Mouse (Mus musculus): Measurements from ENCODE around the gene Gpr152. TPM values are rescaled to one million over a fixed set of nuclear protein-coding genes. Genes with fewer than 3 reads are reported as not detected.
"Not testable (repeated sequence)": the region's sequence is repeated elsewhere in the genome, so short reads cannot be mapped to it uniquely, and the experiment has no call there.

Gene Gpr152
- total RNA-seq, 2 experiments from 2014 or later: not detected

- no peak for DNase-seq
- intact Hi-C loops (cut with DNase I): no loop called here
These were observed 32.9 kb upstream of the Gpr152 start for GRCm38 (mm10) chr19:4106654-4107053.

GRCm38 (mm10) chr19:4108535-4108934, 31.1 kb upstream of the Gpr152 start:
- intact Hi-C loops (cut with DNase I): no loop called here
- DNase-seq: no peak

- DNase-seq: no peak
- intact Hi-C loops (cut with DNase I): no loop called here
These were observed 27.3 kb upstream of the Gpr152 start for GRCm38 (mm10) chr19:4112063-4112960.

- intact Hi-C loops (cut with DNase I): no loop called here
These were observed 26.3 kb upstream of the Gpr152 start for GRCm38 (mm10) chr19:4113186-4113805.

GRCm38 (mm10) chr19:4113806-4114230, 25.8 kb upstream of the Gpr152 start:
- intact Hi-C loops (cut with DNase I): no loop called here
- DNase-seq: no peak

More at GRCm38 (mm10) chr19:4113186-4113805, 26.3 kb upstream of the Gpr152 start:
- DNase-seq: peak; percentile 79 to 80

GRCm38 (mm10) chr19:4114551-4114950, 25.0 kb upstream of the Gpr152 start:
- no peak for DNase-seq
- intact Hi-C loops (cut with DNase I): no loop called here

- intact Hi-C loops (cut with DNase I): no loop called here
- no peak for DNase-seq
These were observed 24.4 kb upstream of the Gpr152 start for GRCm38 (mm10) chr19:4115144-4115543.

- DNase-seq: no peak
- intact Hi-C loops (cut with DNase I): no loop called here
These were observed 23.8 kb upstream of the Gpr152 start for GRCm38 (mm10) chr19:4115816-4116215.

- no peak for DNase-seq
- intact Hi-C loops (cut with DNase I): no loop called here
These were observed 22.6 kb upstream of the Gpr152 start for GRCm38 (mm10) chr19:4117006-4117405.

GRCm38 (mm10) chr19:4118350-4118749, 21.2 kb upstream of the Gpr152 start:
- intact Hi-C loops (cut with DNase I): no loop called here
- no peak for DNase-seq

- DNase-seq: no peak
- intact Hi-C loops (cut with DNase I): no loop called here
These were observed 19.7 kb upstream of the Gpr152 start for GRCm38 (mm10) chr19:4119716-4120487.

- DNase-seq: no peak
- intact Hi-C loops (cut with DNase I): no loop called here
These were observed 19.1 kb upstream of the Gpr152 start for GRCm38 (mm10) chr19:4120496-4120895.

- intact Hi-C loops (cut with DNase I): no loop called here
These were observed 18.3 kb upstream of the Gpr152 start for GRCm38 (mm10) chr19:4121097-4121805.

GRCm38 (mm10) chr19:4121896-4122295, 17.7 kb upstream of the Gpr152 start:
- DNase-seq; intact Hi-C loops (cut with DNase I): not testable (repeated sequence)

More at GRCm38 (mm10) chr19:4121097-4121805, 18.3 kb upstream of the Gpr152 start:
- peak; percentile 95 to 98 for DNase-seq

GRCm38 (mm10) chr19:4122411-4123370, 16.9 kb upstream of the Gpr152 start:
- no peak for DNase-seq
- intact Hi-C loops (cut with DNase I): no loop called here

- intact Hi-C loops (cut with DNase I): no loop called here
- no peak for DNase-seq
These were observed 15.2 kb upstream of the Gpr152 start for GRCm38 (mm10) chr19:4124432-4124831.

- intact Hi-C loops (cut with DNase I); DNase-seq: not testable (repeated sequence)
These were observed 14.3 kb upstream of the Gpr152 start for GRCm38 (mm10) chr19:4125268-4125667.

GRCm38 (mm10) chr19:4125741-4126696, 13.6 kb upstream of the Gpr152 start, which contains the start of gene Aip:
TSS of gene Aip (minus strand) at chr19:4125858.
- DNase-seq: peak; percentile 95 to 98
- intact Hi-C loops (cut with DNase I): no loop called here

Measured in gastrocnemius, postnatal 36 days (tissue).